Mouse (Mus musculus) kidney, embryonic 15.5 days (tissue): ENCODE data around the gene Apoc2. TPM values are rescaled to one million over a fixed set of nuclear protein-coding genes. Genes with fewer than 3 reads are reported as not detected.

Experiments used
- ATAC-seq: fragments of 200-750 bp; cut with Nextera tagmentation; replicated peaks from 2 replicates; pipeline ENCODE4 v1.8.0; 2017; ENCODE audit warnings: moderate TSS enrichment; ENCODE audit not compliant: low FRiP score
- H3K27ac ChIP-seq: fragments of 300-500 bp; sonication (generic); 2 replicates; pipeline ENCODE4 v1.5.1; 2015; ENCODE audit warnings: mild to moderate bottlenecking, inconsistent platforms
- H3K27me3 ChIP-seq: fragments of 300-500 bp; sonication (generic); 2 replicates; pipeline ENCODE4 v1.6.1; 2015; ENCODE audit warnings: inconsistent platforms
- H3K36me3 ChIP-seq: fragments of 300-500 bp; sonication (generic); 2 replicates; pipeline ENCODE4 v1.6.1; 2015; ENCODE audit warnings: inconsistent platforms
- H3K4me1 ChIP-seq: fragments of 300-500 bp; sonication (generic); 2 replicates; pipeline ENCODE4 v1.6.1; 2015; ENCODE audit warnings: inconsistent platforms
- H3K4me2 ChIP-seq: fragments of 300-500 bp; sonication (generic); 2 replicates; pipeline ENCODE4 v1.6.1; 2015; ENCODE audit warnings: moderate library complexity, mild to moderate bottlenecking, inconsistent platforms
- H3K4me3 ChIP-seq: fragments of 300-500 bp; sonication (generic); replicated peaks from 2 replicates; pipeline ENCODE4 v1.5.1; 2015; ENCODE audit warnings: mild to moderate bottlenecking, inconsistent platforms
- H3K9ac ChIP-seq: fragments of 300-500 bp; sonication (generic); 2 replicates; pipeline ENCODE4 v1.6.1; 2015; ENCODE audit warnings: mild to moderate bottlenecking, inconsistent platforms
- H3K9me3 ChIP-seq: fragments of 300-500 bp; sonication (generic); replicated peaks from 2 replicates; pipeline ENCODE4 v1.6.1; 2016; ENCODE audit warnings: inconsistent platforms
- WGBS: fragments of 180-500 bp; shearing (Covaris S2); methylation state at CpG from one replicate; pipeline ENCODE4 v1.1.7; 2015; ENCODE audit warnings: mixed read lengths; 5-methylcytosine and 5-hydroxymethylcytosine counted together
- polyA plus RNA-seq: library from polyadenylated mRNA; unstranded; fragments of >200 nt; fragmentation: Nextera tagmentation; extraction: Ambion mirVana; gene quantifications from 2 replicates; pipeline ENCODE4 v1.2.1, GENCODE M21; 2015

The Apoc2 gene
- polyA plus RNA-seq, 1 experiment from 2014 or later: 13.1 TPM

DNA sequence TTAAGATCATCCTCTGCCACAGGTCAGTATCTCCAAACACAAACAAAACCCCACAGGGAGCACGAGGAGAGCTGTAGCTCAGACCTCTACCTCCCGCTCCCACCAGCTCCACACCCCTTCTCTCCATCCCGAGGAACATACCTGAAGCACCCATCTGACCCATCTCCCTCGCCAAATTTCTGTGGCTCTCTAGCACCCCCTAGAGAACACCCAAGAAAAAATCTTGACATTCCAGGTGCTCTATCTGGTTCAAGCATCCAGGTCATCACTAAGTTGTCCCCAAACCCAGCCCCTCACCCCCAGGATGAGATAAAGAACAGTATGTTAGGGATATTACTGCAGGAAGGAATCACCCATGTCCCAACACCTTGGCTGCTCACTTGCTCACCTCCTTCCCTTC is 35.5 kb upstream of the Apoc2 start:
- WGBS: 44% methylated on average over 4 of the region's 4 CpGs
- H3K4me2 ChIP-seq: no peak overlapping the region
- peak overlapping the region; percentile 90 for H3K4me3 ChIP-seq
- peaks cover 69% of the 10 kb centered on the region for H3K36me3 ChIP-seq
- no peaks in the 10 kb centered on the region for H3K27me3 ChIP-seq
- no peak overlapping the region for H3K9ac ChIP-seq
- H3K4me1 ChIP-seq: peaks cover 26% of the 10 kb centered on the region
- no peak for ATAC-seq
- no peaks in the 10 kb centered on the region for H3K9me3 ChIP-seq
- no peak overlapping the region for H3K27ac ChIP-seq

DNA sequence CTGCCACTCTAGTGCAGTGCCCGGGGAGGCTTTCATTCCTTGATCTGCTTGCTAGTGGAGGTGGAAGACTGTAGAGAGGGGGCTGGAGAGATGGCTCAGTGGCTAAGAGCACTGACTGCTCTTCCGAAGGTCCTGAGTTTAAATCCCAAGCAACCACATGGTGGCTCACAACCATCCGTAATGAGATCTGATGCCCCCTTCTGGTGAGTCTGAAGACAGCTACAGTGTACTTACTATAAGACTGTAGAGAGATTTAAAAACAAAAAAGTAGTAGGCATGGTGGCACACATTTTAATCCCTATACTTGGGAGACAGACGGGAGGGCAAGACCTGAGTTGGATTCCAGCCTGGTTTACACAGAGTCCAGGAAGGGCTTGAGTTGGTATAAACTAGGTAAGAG is 34.7 kb upstream of the Apoc2 start:
- Histone ChIP-seq H3K27ac (no peak overlapping the region), H3K4me3 (no peak overlapping the region), H3K9ac (no peak overlapping the region), H3K4me1 (peaks cover 24% of the 10 kb centered on the region), H3K36me3 (peaks cover 72% of the 10 kb centered on the region), H3K4me2 (no peak overlapping the region), H3K9me3 (no peaks in the 10 kb centered on the region), H3K27me3 (no peaks in the 10 kb centered on the region)
- 77% methylated on average over 4 of the region's 4 CpGs for WGBS
- ATAC-seq: no peak

DNA sequence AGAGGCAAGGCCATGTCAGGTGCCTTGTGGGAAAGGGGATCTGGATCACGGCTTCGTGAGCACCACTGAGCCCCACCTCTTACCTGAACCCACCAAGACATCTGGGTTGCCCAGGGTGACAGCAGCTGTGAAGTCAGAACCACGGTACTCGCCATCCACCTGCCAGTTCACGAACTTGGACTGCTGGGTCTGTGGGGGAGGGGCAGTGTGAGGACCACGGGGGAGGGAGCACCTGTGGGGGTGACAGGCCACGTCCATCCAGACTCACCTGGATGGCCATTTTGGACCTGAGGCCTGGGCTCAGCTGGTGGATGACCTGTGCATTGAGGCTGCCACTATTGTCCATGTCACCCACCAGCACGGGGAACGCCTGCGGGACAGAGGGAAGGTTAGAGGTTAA is 32.9 kb upstream of the Apoc2 start:
- Histone ChIP-seq H3K27me3 (no peaks in the 10 kb centered on the region), H3K9me3 (no peaks in the 10 kb centered on the region), H3K27ac (no peak overlapping the region), H3K9ac (no peak overlapping the region), H3K4me1 (peaks cover 14% of the 10 kb centered on the region), H3K4me3 (no peak overlapping the region), H3K4me2 (no peak overlapping the region), H3K36me3 (peaks cover 78% of the 10 kb centered on the region)
- WGBS: 92% methylated on average over 10 of the region's 10 CpGs
- no peak for ATAC-seq

DNA sequence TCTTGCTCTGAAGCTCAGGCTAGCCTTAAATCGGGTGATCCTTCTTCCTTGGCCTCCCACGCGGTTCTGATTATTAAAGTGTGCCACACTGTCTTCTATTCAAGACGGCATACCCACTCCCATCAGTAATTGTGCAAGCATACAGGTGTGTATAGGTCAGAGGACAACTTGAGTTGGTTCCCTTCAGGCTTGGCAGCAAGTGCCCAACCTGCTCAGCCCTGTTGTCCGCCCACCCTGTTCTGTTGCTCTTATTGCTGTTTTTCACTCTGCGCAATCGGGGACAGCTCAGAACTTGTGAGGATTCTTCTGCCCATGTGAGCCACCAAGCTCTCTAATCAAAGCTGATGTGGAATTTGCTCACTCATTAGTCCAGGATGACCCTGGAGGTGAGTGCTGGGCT is 27.5 kb upstream of the Apoc2 start:
- 93% methylated on average over 7 of the region's 7 CpGs for WGBS
- ATAC-seq: no peak
- peaks cover 85% of the 10 kb centered on the region for H3K36me3 ChIP-seq
- H3K9ac ChIP-seq: no peak overlapping the region
- H3K27me3 ChIP-seq: no peaks in the 10 kb centered on the region
- no peak overlapping the region for H3K27ac ChIP-seq
- no peaks in the 10 kb centered on the region for H3K9me3 ChIP-seq
- no peak overlapping the region for H3K4me3 ChIP-seq
- peaks cover 15% of the 10 kb centered on the region for H3K4me1 ChIP-seq
- no peak overlapping the region for H3K4me2 ChIP-seq

DNA sequence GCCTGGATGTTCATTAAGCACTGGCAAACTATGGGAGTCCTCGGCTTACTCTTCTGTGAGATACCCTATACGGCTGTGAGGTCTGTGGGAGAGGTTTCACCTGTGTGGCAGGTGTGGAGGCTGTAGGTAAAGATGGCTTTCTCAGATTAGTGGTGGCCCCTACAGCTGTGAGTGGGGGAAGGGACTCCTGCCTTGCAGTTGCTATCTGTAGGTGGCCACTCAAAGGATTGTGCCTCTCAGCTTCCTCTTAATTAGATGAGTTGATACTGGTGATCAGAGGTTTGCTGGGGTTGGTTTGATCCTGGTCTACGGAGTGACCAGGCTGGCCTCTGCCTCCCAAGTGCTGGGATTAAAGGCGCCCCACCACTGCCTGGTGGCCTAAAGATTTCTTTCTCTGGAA is 26.7 kb upstream of the Apoc2 start:
- H3K36me3 ChIP-seq: peaks cover 78% of the 10 kb centered on the region
- no peak overlapping the region for H3K27ac ChIP-seq
- no peak overlapping the region for H3K9ac ChIP-seq
- H3K9me3 ChIP-seq: no peaks in the 10 kb centered on the region
- WGBS: 93% methylated on average over 4 of the region's 4 CpGs
- H3K27me3 ChIP-seq: no peaks in the 10 kb centered on the region
- no peak overlapping the region for H3K4me3 ChIP-seq
- H3K4me2 ChIP-seq: no peak overlapping the region
- ATAC-seq: no peak
- peaks cover 22% of the 10 kb centered on the region for H3K4me1 ChIP-seq

DNA sequence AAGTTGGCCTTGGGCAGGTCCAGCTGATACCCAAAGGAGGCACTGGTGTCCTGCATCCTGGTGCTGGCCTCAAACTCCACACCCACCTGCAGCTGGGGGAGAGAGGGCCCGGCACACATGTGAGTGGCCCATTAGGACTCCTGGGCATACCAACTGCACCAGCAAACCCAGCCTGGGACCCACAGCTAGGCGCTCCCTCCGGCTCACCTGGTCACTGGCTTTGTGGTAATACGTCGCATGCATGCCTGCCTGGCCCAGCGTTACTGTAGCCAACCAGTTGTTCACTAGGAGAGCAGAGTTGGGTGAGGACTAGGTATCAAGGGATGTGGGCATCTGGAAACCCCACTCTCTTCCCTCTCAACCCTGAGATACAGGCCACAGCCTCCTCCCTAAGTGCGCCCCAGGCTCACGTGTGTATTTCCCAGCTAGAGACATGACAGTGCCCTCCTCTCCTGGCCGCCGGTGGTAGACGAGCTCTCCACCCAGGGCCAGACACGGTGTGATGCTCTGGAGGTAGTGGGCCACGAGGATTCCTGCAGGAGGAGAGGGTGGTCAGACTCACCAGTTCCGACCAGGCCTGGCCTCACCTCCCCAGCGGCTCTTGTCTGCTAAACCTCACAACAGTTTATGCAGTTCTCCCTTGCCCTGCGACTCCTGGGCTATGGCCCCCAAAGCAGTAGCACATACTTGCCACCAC is 25.3 kb upstream of the Apoc2 start:
- Histone ChIP-seq H3K4me1 (peaks cover 36% of the 10 kb centered on the region), H3K4me2 (no peak overlapping the region), H3K4me3 (no peak overlapping the region), H3K36me3 (peaks cover 65% of the 10 kb centered on the region), H3K9ac (no peak overlapping the region), H3K27ac (no peak overlapping the region), H3K27me3 (no peaks in the 10 kb centered on the region), H3K9me3 (no peaks in the 10 kb centered on the region)
- ATAC-seq: no peak
- 92% methylated on average over 16 of the region's 16 CpGs for WGBS

DNA sequence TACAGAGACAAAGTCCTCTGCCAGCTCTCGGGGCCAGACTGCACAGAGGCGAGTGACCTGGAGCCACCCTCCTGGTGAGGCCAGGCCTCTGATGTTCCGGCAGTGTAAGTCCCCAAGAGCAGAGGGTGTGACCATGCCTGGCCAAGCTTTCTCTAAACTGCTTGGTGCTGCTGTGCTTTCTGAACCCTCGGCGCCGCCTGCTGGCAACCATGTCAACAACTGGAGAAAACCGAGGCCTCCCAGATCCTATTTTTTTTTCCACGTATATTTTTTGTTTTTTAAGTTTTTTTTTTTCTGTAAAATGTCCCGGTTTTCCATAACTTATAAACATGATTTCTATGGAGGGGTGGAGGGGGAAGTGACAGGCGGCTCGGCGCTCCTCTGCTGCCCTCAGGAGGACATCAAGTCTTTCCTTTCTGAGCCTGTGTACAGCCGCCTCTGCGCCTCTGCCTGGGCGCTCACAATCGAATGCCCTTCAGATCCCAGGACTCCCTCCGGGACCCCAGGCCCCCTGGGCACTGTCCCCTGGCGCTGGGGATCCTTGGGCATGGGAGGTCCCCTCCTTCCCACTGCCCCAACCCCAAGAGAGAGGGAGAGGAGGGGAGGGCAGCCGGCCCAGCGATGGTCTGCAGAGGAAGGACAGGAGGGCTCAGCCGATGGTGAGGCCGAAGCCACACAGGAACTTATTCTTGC is 23.5 kb upstream of the Apoc2 start:
- H3K36me3 ChIP-seq: peaks cover 55% of the 10 kb centered on the region
- peak overlapping the region; percentile 78 for H3K27ac ChIP-seq
- H3K27me3 ChIP-seq: no peaks in the 10 kb centered on the region
- H3K9ac ChIP-seq: 0 out of 2 replicates have a peak overlapping the region, but pooled peaks have one; percentile 26
- H3K9me3 ChIP-seq: no peaks in the 10 kb centered on the region
- 33% methylated on average over 22 of the region's 22 CpGs for WGBS
- H3K4me1 ChIP-seq: peaks cover 41% of the 10 kb centered on the region
- peak overlapping the region; percentile 24; the same call in 1 of the 2 replicates for H3K4me2 ChIP-seq
- peak; percentile 77 for ATAC-seq
- no peak overlapping the region for H3K4me3 ChIP-seq

DNA sequence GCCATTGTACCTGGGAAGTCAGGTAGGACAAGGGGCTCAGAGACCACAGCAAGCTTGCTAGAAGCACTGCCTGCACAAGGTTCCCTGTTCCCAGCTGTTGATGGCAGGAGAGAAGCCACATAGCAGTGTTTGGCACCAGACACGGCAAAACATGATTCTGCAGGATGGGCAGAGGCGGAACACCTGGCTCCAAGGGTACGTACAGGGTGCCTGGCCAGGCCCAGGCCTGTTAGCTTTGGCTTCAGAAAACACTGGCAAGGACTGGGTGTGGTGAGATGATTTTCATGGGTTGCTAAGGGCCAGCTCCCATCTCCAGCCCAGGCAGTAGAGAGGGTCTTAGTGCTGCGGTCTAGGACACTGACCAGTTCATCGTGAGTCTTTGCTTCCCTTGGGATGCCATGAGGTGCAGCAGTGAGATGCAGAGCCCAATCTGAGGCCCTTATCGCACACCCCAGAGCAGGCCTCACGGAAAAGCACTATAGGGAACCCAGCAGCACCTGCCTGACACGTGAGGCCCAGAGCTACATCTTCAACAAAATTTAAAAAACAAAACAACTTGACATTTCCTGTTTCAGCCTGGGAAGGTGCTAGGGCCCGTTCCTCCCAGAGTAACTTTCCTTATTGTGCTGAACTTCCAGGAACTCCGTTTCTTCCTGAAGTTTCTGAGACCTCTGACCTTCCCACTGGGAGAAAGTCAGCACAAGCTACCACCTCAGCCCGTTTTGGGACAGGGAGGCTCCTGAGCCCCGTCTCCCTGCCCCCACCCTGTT is 22.7 kb upstream of the Apoc2 start:
- H3K9ac ChIP-seq: no peak overlapping the region
- H3K36me3 ChIP-seq: peaks cover 52% of the 10 kb centered on the region
- no peak overlapping the region for H3K4me3 ChIP-seq
- H3K27ac ChIP-seq: peak overlapping the region; percentile 78
- H3K9me3 ChIP-seq: no peaks in the 10 kb centered on the region
- H3K27me3 ChIP-seq: no peaks in the 10 kb centered on the region
- ATAC-seq: no peak
- H3K4me1 ChIP-seq: peaks cover 41% of the 10 kb centered on the region
- peak overlapping the region; percentile 24; the same call in 1 of the 2 replicates for H3K4me2 ChIP-seq
- 59% methylated on average over 12 of the region's 12 CpGs for WGBS

DNA sequence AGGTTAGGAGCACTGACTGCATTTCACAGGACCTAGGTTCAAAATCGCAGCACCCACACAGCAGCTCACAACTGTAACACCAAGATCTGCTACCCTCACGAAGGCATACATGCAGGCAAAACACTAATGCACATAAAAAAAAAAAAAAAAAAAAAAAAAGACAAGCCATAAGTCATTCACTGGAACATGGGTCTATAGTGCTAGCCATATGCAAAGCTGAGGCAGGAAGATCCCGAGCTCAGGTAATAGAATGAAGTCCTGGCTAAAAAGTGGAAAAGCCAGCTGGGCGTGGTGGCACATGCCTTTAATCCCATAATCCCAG is 22.0 kb upstream of the Apoc2 start:
- ATAC-seq: no peak
- Histone ChIP-seq H3K27me3 (no peaks in the 10 kb centered on the region), H3K27ac (0 out of 2 replicates have a peak overlapping the region, but pooled peaks have one; percentile 48), H3K9ac (no peak overlapping the region), H3K9me3 (no peaks in the 10 kb centered on the region), H3K36me3 (peaks cover 47% of the 10 kb centered on the region), H3K4me3 (no peak overlapping the region), H3K4me1 (peaks cover 47% of the 10 kb centered on the region), H3K4me2 (no peak overlapping the region)
- WGBS: 81% methylated on average over 4 of the region's 4 CpGs

DNA sequence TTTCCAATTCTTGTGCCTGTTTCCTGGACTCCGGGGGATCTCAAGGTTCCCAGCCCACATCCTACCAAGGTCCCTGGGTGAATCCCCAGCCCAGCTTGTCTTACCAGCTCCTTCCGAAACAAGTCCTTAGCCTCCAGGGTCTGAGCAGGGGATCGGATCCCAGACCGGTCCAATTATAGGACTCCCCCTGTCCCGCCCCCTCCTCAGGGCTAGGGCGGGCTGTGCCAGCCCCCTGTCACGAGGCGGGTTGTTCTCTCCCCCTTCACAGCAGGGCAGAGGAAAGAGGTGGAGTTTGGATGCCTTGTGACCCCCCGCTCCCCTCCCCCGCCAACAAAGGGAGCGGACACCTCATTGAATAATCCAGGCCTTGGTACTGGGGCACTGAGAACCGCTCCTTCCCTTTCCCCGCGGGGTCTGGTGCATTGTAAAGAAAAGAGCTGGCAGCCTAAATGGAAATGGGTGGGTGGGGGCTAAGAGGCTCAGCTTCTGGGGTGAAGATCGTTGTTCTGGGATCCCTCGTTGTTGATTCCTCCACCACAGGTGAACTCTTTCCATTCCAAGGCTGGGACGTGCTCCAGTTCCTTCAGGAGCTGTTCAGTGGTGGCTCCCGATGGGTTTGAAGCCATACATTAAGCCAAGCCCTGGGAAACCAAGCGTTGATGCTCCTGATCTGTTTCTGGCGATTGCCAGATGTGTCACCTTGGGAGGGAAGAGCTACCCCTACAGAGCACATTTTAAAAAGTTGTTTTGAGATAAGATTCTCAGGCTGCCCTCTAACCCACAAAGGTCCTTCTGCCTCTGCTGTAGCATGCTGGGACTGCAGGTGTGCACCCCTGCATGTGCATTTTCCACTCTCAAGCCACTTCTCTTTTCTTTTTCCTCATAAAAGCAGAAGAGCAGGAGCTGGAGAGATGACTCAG is 21.4 kb upstream of the Apoc2 start, which contains the start of gene Apoe:
TSS of gene Apoe (minus strand) at position 282 of the 920 bp plus-strand sequence.
- Histone ChIP-seq H3K27ac (peak within 1 kb of the TSS; percentile 60), H3K4me3 (peak within 1 kb of the TSS; percentile 42)

More for the DNA sequence above, 21.4 kb upstream of the Apoc2 start, which contains the start of gene Apoe:
- Histone ChIP-seq H3K36me3 (peaks cover 41% of the 10 kb centered on the region), H3K4me2 (peak within 1 kb of the TSS; percentile 72), H3K4me1 (peaks cover 52% of the 10 kb centered on the region), H3K9ac (peak within 1 kb of the TSS; percentile 40), H3K27me3 (no peaks in the 10 kb centered on the region), H3K9me3 (no peaks in the 10 kb centered on the region)
- WGBS: 1% methylated on average over 20 of the region's 20 CpGs
- ATAC-seq: peak; percentile 44; the same call in 1 of the 2 replicates
